Mouse (Mus musculus): Measurements from ENCODE around the gene Cdc42se2.

- TF ChIP-seq GATA1 (IDR thresholded peaks at IDR 0.05; ENCODE audit: low read length), result no peak
- no peak for TF ChIP-seq TAL1 (IDR thresholded peaks at IDR 0.05; ENCODE audit: low read length)
Observed at GRCm38 (mm10) chr11:54691179-54691578, 96.3 kb downstream of the Cdc42se2 start.
